Mouse (Mus musculus): Measurements from ENCODE around the gene Ube2cbp. TPM values are rescaled to one million over a fixed set of nuclear protein-coding genes. Genes with fewer than 3 reads are reported as not detected.

Gene Ube2cbp
- polyA plus RNA-seq (2012; rRNA removed), result 1.3 and 1.4 TPM in 2 replicates

DNA sequence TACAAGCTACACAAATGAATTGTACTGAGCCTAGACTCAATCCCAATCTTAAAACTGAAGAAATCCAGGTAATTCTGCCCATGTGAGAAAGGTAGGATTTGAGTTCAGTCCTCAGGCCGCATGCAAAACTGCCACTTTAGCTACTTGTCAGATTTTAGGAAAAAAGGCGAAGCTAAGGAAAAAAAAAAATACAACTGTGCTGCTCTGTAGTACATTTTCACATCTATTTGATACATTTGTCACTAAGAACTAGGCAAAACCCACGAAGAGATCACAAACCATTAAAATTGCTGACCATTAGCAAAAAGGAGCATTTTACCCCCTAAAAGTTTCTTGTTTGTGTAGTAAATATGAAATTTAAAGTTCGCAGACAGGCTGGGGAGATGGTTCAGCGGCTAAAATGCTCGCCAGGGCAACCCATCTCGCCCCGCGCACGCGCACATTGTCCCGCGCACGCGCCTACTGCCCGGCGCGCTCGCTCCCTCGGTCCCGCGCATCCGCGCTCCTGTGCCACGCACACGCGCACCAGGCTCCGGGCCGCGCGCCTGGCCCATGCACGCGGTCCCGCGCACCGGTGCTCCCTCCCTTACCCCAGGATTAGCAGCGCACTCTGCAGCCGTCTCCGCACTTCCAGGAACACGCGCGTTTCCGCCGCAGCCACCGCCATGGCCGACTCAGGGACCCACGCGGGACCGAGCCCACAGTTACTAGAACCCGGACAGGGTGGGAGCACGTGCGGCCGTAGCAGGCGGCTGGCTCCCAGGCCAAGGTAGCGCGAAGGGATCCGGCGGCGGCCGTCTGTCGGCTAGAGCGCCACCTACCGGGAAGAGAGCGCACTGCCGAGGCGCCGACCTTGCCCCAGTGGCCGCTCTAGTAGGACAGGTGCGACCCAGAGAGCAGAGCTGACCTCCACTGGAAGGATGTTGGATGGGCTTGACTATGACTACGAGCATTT, at the start of gene Ube2cbp:
Ube2cbp (minus strand) TSS at position 800 of the 955 bp plus-strand sequence.
- Histone ChIP-seq H3K4me1 (ENCODE audit: control insufficient read depth, insufficient read depth, low read length) (peaks cover 3% of the 10 kb centered on the region; the same call in 1 of the 2 replicates), H3K4me3 (ENCODE audit: insufficient read depth, low read depth, low read length) (peak within 1 kb of the TSS; percentile 73), H3K27me3 (replicated peaks; ENCODE audit: control insufficient read depth, insufficient read depth, low read length) (no peaks in the 10 kb centered on the region), H3K27ac (ENCODE audit: insufficient read depth, low read depth, low read length) (peak within 1 kb of the TSS; percentile 54), H3K36me3 (ENCODE audit: control insufficient read depth, insufficient read depth, low read length) (no peaks in the 10 kb centered on the region)
- peak; percentile 91 for DNase-seq
- WGBS, result 1% methylated on average over 70 of the region's 70 CpGs
- no peak for TF ChIP-seq POLR2A (IDR thresholded peaks at IDR 0.05; ENCODE audit: low read depth, low read length)
- TF ChIP-seq CTCF (conservative IDR thresholded peaks at IDR 0.05; ENCODE audit: insufficient read depth, insufficient read length, low read depth, low read length), result peak; percentile 76

DNA sequence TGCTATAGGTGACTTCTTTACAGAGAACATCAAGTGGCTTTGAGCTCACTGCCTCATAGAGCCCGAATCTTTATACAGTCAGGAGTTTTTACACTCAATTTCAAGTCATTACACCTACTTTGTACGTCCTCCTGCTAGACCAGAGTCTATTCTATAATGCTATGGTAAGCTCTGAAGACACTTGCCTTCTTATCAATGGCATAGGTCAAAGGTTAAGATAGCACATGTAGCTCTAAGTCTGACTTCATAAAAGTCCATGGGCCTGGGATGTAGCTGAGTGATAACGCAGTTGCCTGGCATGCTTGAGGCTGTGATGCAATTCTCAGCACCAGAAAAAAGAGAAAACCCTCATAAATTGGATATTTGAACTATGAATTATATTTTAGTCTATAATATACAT, 49.6 kb upstream of the Ube2cbp start:
- no peaks in the 10 kb centered on the region for H3K27me3 ChIP-seq (replicated peaks; ENCODE audit: control insufficient read depth, insufficient read depth, low read length)
- DNase-seq, result no peak
- 93% methylated on average over 3 of the region's 3 CpGs for WGBS

DNA sequence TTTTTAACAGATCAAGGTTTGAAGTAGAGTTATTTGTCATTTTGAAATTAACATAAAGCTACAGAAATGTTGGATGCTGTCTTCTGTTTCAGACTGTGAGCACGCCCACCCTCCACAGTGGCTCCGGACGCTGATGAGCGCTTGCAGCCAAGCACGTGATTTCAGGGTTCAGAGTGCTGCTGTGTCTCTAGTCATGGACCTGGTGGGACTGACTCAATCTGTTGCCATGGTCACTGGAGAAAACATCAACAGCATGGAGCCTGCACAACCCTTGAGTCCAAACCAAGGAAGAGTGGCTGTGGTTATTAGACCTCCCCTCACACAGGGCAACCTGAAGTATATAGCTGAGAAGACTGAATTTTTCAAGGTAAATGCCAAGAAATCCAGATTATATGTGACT, 49.0 kb upstream of the Ube2cbp start:
- H3K4me1 ChIP-seq (ENCODE audit: control insufficient read depth, insufficient read depth, low read length), result no peaks in the 10 kb centered on the region
- peaks cover 9% of the 10 kb centered on the region for H3K36me3 ChIP-seq (ENCODE audit: control insufficient read depth, insufficient read depth, low read length)
- TF ChIP-seq CTCF (conservative IDR thresholded peaks at IDR 0.05; ENCODE audit: insufficient read depth, insufficient read length, low read depth, low read length) (no peak), POLR2A (IDR thresholded peaks at IDR 0.05; ENCODE audit: low read depth, low read length) (no peak)
- H3K27me3 ChIP-seq (replicated peaks; ENCODE audit: control insufficient read depth, insufficient read depth, low read length), result no peaks in the 10 kb centered on the region
- WGBS, result 59% methylated on average over 5 of the region's 5 CpGs
- DNase-seq, result no peak
- no peak overlapping the region for H3K4me3 ChIP-seq (ENCODE audit: insufficient read depth, low read depth, low read length)
- no peak overlapping the region for H3K27ac ChIP-seq (ENCODE audit: insufficient read depth, low read depth, low read length)

More for the DNA sequence above, 49.6 kb upstream of the Ube2cbp start:
- Histone ChIP-seq H3K27ac (ENCODE audit: insufficient read depth, low read depth, low read length) (no peak overlapping the region), H3K4me1 (ENCODE audit: control insufficient read depth, insufficient read depth, low read length) (no peaks in the 10 kb centered on the region), H3K4me3 (ENCODE audit: insufficient read depth, low read depth, low read length) (no peak overlapping the region), H3K36me3 (ENCODE audit: control insufficient read depth, insufficient read depth, low read length) (peaks cover 11% of the 10 kb centered on the region)
- no peak for TF ChIP-seq POLR2A (IDR thresholded peaks at IDR 0.05; ENCODE audit: low read depth, low read length)
- TF ChIP-seq CTCF (conservative IDR thresholded peaks at IDR 0.05; ENCODE audit: insufficient read depth, insufficient read length, low read depth, low read length), result no peak

DNA sequence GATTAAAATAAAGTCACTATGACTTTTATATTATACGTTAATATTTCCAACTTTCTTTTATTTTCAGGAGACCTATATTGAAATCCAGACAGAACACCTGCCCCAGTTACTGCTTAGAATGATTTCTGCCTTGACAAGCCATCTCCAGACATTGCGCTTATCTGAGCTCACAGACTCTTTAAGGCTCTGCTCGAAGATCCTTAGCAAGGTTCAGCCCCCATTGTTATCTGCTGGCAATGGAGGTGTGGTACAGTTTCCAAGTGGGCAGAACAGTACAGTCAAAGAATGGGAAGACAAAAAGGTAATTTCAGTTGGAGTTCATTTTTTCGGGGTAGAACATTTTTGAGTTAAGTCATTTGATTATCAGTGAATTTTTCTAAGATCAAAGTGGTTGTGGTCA, 42.7 kb upstream of the Ube2cbp start:
- H3K4me1 ChIP-seq (ENCODE audit: control insufficient read depth, insufficient read depth, low read length), result no peaks in the 10 kb centered on the region
- DNase-seq, result no peak
- no peak overlapping the region for H3K4me3 ChIP-seq (ENCODE audit: insufficient read depth, low read depth, low read length)
- H3K27me3 ChIP-seq (replicated peaks; ENCODE audit: control insufficient read depth, insufficient read depth, low read length), result no peaks in the 10 kb centered on the region
- 93% methylated on average over 4 of the region's 4 CpGs for WGBS
- TF ChIP-seq POLR2A (IDR thresholded peaks at IDR 0.05; ENCODE audit: low read depth, low read length) (no peak), CTCF (conservative IDR thresholded peaks at IDR 0.05; ENCODE audit: insufficient read depth, insufficient read length, low read depth, low read length) (no peak)
- H3K36me3 ChIP-seq (ENCODE audit: control insufficient read depth, insufficient read depth, low read length), result peaks cover 6% of the 10 kb centered on the region
- no peak overlapping the region for H3K27ac ChIP-seq (ENCODE audit: insufficient read depth, low read depth, low read length)

DNA sequence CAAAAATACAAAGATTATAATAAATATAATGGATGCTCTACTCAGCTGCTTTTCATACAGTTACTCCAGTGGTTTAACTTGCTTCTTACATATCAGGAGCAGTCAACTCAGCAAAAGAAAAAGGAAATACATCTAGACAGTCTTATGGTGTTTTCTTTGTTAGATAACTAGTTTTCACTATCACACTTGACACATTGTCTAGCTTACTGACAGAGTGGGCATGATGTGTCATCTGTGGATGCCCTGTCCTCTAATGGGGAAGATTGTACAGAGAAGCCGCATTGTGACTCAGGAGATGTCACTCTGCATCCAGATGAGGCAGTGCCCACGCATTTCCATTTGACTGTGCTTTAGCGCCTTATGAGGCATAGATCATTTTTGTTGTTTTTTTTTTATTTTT, 34.3 kb upstream of the Ube2cbp start:
- no peak for TF ChIP-seq POLR2A (IDR thresholded peaks at IDR 0.05; ENCODE audit: low read depth, low read length)
- no peak for TF ChIP-seq CTCF (conservative IDR thresholded peaks at IDR 0.05; ENCODE audit: insufficient read depth, insufficient read length, low read depth, low read length)
- no peaks in the 10 kb centered on the region for H3K27me3 ChIP-seq (replicated peaks; ENCODE audit: control insufficient read depth, insufficient read depth, low read length)
- peaks cover 4% of the 10 kb centered on the region for H3K36me3 ChIP-seq (ENCODE audit: control insufficient read depth, insufficient read depth, low read length)
- H3K4me3 ChIP-seq (ENCODE audit: insufficient read depth, low read depth, low read length), result no peak overlapping the region
- no peak for DNase-seq
- no peak overlapping the region for H3K27ac ChIP-seq (ENCODE audit: insufficient read depth, low read depth, low read length)
- 95% methylated on average over 3 of the region's 3 CpGs for WGBS
- H3K4me1 ChIP-seq (ENCODE audit: control insufficient read depth, insufficient read depth, low read length), result no peaks in the 10 kb centered on the region

DNA sequence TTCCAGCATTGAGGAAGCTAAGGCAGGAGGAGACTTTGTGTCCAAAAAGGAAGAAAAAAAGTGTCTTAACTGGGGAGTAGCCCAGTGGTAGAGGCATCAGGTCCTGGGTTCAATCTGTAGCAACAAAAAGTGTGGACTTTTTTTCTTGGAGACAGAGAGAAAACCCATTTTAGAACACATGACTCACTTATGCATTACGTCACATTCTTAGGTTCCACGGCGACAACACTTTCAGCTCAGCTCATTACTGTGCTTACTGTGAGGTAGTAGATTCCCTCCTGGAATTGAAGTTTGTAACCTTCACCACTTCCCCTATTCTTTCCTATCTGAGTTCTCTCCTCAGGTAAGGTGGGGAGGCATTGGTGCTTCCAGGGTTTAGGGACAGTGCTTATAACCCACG, 31.5 kb upstream of the Ube2cbp start:
- no peak overlapping the region for H3K27ac ChIP-seq (ENCODE audit: insufficient read depth, low read depth, low read length)
- H3K4me3 ChIP-seq (ENCODE audit: insufficient read depth, low read depth, low read length), result no peak overlapping the region
- peaks cover 4% of the 10 kb centered on the region for H3K36me3 ChIP-seq (ENCODE audit: control insufficient read depth, insufficient read depth, low read length)
- DNase-seq, result no peak
- TF ChIP-seq CTCF (conservative IDR thresholded peaks at IDR 0.05; ENCODE audit: insufficient read depth, insufficient read length, low read depth, low read length), result no peak
- 94% methylated on average over 4 of the region's 4 CpGs for WGBS
- no peaks in the 10 kb centered on the region for H3K27me3 ChIP-seq (replicated peaks; ENCODE audit: control insufficient read depth, insufficient read depth, low read length)
- H3K4me1 ChIP-seq (ENCODE audit: control insufficient read depth, insufficient read depth, low read length), result no peaks in the 10 kb centered on the region

DNA sequence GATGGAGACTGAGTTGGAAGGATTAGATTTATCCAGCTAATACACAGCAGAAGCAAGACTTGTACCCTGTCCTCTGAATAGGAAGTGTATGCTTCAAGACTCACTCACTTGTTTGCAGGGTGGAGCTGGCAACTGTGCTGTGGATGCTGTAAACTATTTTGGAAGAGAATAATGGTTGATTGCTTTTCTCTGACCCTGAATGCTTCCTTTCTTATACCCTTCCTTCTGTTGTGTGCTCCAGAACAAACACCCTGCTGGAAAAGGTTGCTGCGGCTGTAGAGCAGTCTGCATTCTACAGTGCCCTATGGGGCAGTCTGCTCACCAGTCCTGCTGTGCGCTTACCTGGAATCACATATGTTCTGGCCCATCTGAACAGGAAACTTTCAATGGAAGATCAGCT, 27.0 kb upstream of the Ube2cbp start:
- Histone ChIP-seq H3K4me3 (ENCODE audit: insufficient read depth, low read depth, low read length) (no peak overlapping the region), H3K4me1 (ENCODE audit: control insufficient read depth, insufficient read depth, low read length) (no peaks in the 10 kb centered on the region), H3K27me3 (replicated peaks; ENCODE audit: control insufficient read depth, insufficient read depth, low read length) (no peaks in the 10 kb centered on the region), H3K27ac (ENCODE audit: insufficient read depth, low read depth, low read length) (no peak overlapping the region), H3K36me3 (ENCODE audit: control insufficient read depth, insufficient read depth, low read length) (peaks cover 5% of the 10 kb centered on the region)
- no peak for DNase-seq
- TF ChIP-seq CTCF (conservative IDR thresholded peaks at IDR 0.05; ENCODE audit: insufficient read depth, insufficient read length, low read depth, low read length) (no peak), POLR2A (IDR thresholded peaks at IDR 0.05; ENCODE audit: low read depth, low read length) (no peak)
- 95% methylated on average over 2 of the region's 2 CpGs for WGBS

All from kidney, adult 2 months (tissue).